Mouse (Mus musculus) retina, postnatal 1 day (tissue): ENCODE data around the gene Ppia.
"Not testable (repeated sequence)": the region's sequence is repeated elsewhere in the genome, so short reads cannot be mapped to it uniquely, and the experiment has no call there.

Experiments
- DNase-seq: peaks from one replicate; pipeline ENCODE4 v3.0.0-alpha.2; 2012

Gene Ppia

DNA sequence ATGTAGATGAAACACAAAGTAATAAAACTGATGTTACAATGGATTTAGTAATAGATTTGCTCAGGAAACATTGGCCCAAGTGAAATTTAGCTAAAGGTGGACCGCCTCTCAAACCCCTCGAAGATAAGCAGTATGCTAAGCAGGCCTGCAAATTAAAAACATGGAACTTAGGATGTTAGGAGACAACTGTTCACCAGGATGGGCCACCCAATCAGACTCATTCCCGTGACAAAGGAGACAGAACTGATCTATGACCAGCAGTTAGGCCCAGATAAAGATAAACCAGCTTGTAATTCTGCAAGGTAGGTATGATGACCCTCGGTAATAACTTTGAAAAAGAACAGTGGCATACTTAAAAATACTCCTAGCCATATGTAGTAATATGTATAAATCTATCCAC lies 27.9 kb downstream of the Ppia start:
- DNase-seq, result no peak

GRCm38 (mm10) chr11:6443727-6444076 lies 28.5 kb downstream of the Ppia start:
- no peak for DNase-seq

DNA sequence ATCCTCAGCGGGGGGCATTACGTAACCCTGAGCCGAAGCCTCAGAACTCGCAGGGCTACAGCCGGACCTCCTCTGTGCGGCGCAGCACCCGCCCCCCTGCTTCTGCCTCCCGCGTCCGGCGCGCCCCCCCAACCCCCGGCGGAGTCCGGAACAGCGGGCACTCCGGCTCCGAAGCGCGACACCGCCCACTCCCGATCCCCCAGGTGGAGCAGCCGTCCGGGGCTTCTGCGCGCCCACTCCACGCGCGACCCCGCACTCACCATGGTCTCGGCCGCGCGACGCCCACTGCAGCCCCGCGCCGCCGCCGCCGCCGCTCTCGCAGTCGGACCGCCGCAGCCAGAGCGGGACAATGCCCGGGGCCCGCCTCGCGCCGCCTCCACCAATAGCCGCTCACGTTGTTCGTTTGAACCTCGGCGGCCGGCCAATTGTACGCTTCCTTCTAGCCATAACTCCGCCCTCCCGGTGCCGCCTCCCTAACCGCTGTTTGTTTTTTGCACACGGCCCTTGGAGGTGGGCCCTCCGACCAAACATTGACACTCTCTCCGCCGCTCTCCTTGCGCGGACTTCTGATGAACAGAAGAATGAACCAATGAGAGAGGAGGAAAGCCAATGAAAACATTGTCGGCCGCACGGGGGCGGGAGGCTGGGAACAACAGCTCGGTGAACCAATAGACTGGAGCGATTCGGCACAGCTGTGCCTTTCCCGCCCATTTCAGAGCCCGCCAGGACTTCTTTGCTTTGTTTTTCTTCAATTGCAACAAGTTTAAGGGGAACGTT lies 29.0 kb downstream of the Ppia start, which contains the start of gene H2afv:
H2afv (minus strand) TSS at position 367 of the 777 bp plus-strand sequence.
- DNase-seq, result peak; percentile 100

- no peak for DNase-seq
Observed at GRCm38 (mm10) chr11:6445441-6445840, 30.2 kb downstream of the Ppia start.

DNA sequence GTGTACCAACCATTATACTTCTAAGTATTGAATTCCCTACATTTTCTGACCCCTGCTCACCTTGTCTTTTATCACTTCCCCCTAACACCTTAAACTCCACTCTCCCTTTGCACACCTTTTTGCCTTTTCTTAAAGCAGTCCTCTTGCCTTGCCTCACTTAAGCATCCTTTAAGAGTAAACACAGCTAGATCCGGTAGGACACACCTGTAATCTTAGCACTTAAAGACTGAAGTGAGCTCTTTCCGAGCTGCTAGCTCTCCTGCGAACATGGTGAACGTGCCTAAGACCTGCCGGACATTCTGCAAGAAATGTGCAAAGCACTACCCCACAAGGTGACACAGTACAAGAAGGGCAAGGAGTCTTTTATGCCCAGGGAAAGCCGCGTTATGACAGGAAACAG lies 30.7 kb downstream of the Ppia start:
- no peak for DNase-seq

GRCm38 (mm10) chr11:6447493-6447892 lies 32.2 kb downstream of the Ppia start:
- no peak for DNase-seq

DNA sequence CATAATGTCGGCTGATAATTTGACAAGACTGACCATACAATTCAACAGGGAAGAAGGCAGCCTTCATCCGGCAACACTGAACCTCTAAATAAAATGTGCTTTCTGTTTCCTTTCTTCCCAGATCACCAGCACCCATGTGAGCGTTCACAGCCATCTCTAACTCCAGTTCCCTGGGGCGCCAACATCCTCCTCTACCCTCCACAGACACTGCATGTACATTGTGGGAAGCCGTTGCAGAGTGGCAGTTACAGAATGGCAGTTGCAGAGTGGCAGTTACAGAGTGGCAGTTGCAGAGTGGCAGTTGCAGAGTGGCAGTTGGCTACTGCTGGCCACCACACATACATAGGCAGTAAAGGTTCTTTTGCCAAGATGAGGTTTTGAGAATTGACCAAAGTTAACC lies 32.9 kb downstream of the Ppia start:
- DNase-seq, result not testable (repeated sequence)

- DNase-seq, result no peak
Observed at GRCm38 (mm10) chr11:6456083-6456482, 40.8 kb downstream of the Ppia start.

GRCm38 (mm10) chr11:6463159-6463837 lies 48.1 kb downstream of the Ppia start:
- DNase-seq, result no peak

GRCm38 (mm10) chr11:6465122-6465521 lies 49.9 kb downstream of the Ppia start:
- DNase-seq, result peak; percentile 87

- DNase-seq, result no peak
Observed at GRCm38 (mm10) chr11:6468541-6468940, 53.3 kb downstream of the Ppia start.
